In genomic region chr10:78185381-78185725, GRCm38 (mm10) we compare ENCODE assay signal across 8 mouse cellular contexts. TPM values are rescaled to one million over a fixed set of nuclear protein-coding genes. Genes with fewer than 3 reads are reported as not detected.
DNase-seq lines count a peak whose midpoint lies in the region; ATAC-seq lines count a peak whose summit lies in the region.

No protein-coding gene starts in this region.

- 17% methylated on average over 9 of the region's 9 CpGs for WGBS in kidney, embryonic 14.5 days
- WGBS in hindbrain, embryonic 16.5 days = 21% methylated on average over 9 of the region's 9 CpGs
- 25% methylated on average over 9 of the region's 9 CpGs for WGBS in midbrain, embryonic 13.5 days

- H3K27ac ChIP-seq in kidney, embryonic 14.5 days (ENCODE audit: low read depth, low read length) = peak overlapping the region; percentile 57; the same call in 1 of the 2 replicates
- peak overlapping the region; percentile 71 for H3K27ac ChIP-seq in hindbrain, embryonic 16.5 days (ENCODE audit: low read depth, low read length)
- peak overlapping the region; percentile 74; the same call in 1 of the 2 replicates for H3K27ac ChIP-seq in midbrain, embryonic 13.5 days

- peak; percentile 45 for ATAC-seq in kidney, embryonic 14.5 days (ENCODE audit: low FRiP score, low TSS enrichment)
- peak; percentile 46 for ATAC-seq in common myeloid progenitor, adult 5-6 weeks (replicated peaks; ENCODE audit: low read depth, poor library complexity, severe bottlenecking)
- ATAC-seq in hindbrain, embryonic 16.5 days = peak; percentile 63
- ATAC-seq in midbrain, embryonic 13.5 days = peak; percentile 67

- peak overlapping the region; percentile 75 for H3K4me2 ChIP-seq in kidney, embryonic 14.5 days (replicated peaks; ENCODE audit: low read depth, low read length)
- H3K4me2 ChIP-seq in hindbrain, embryonic 16.5 days (ENCODE audit: low read length) = peak overlapping the region; percentile 84
- peak overlapping the region; percentile 97 for H3K4me2 ChIP-seq in midbrain, embryonic 13.5 days (replicated peaks)

- H3K9me3 ChIP-seq in kidney, embryonic 14.5 days (ENCODE audit: control insufficient read depth, low read length) = no peaks in the 10 kb centered on the region
- no peaks in the 10 kb centered on the region for H3K9me3 ChIP-seq in hindbrain, embryonic 16.5 days (ENCODE audit: control insufficient read depth, low read length)
- no peaks in the 10 kb centered on the region for H3K9me3 ChIP-seq in midbrain, embryonic 13.5 days

- H3K27me3 ChIP-seq in kidney, embryonic 14.5 days (ENCODE audit: control insufficient read depth, insufficient read depth, low read length) = no peaks in the 10 kb centered on the region
- no peaks in the 10 kb centered on the region for H3K27me3 ChIP-seq in hindbrain, embryonic 16.5 days (replicated peaks; ENCODE audit: control insufficient read depth, insufficient read depth, low read length)
- H3K27me3 ChIP-seq in midbrain, embryonic 13.5 days = no peaks in the 10 kb centered on the region

- peak overlapping the region; percentile 68; the same call in 1 of the 2 replicates for H3K9ac ChIP-seq in kidney, embryonic 14.5 days (ENCODE audit: low read depth, low read length)
- peak overlapping the region; percentile 38; the same call in 1 of the 2 replicates for H3K9ac ChIP-seq in hindbrain, embryonic 16.5 days (ENCODE audit: low read depth, low read length)
- H3K9ac ChIP-seq in midbrain, embryonic 13.5 days (replicated peaks) = peak overlapping the region; percentile 1; the same call in 1 of the 2 replicates

- H3K4me3 ChIP-seq in kidney, embryonic 14.5 days (ENCODE audit: low read length) = peak overlapping the region; percentile 79
- peak overlapping the region; percentile 53 for H3K4me3 ChIP-seq in hindbrain, embryonic 16.5 days (ENCODE audit: low read length)
- H3K4me3 ChIP-seq in midbrain, embryonic 13.5 days (replicated peaks) = peak overlapping the region; percentile 82

- no peak for DNase-seq in kidney, postnatal 10 days
- no peak for DNase-seq in adrenal gland, postnatal 10 days
- no peak for DNase-seq in left cerebral cortex, adult 18-20 months (ENCODE audit: low spot score in 2 of 2)
- no peak for DNase-seq in cerebellum, postnatal 36 days

- 0 out of 2 replicates have a peak, but pooled peaks cover 9% of the 10 kb centered on the region for H3K4me1 ChIP-seq in kidney, embryonic 14.5 days (ENCODE audit: control insufficient read depth, insufficient read depth, low read length)
- peaks cover 16% of the 10 kb centered on the region for H3K4me1 ChIP-seq in hindbrain, embryonic 16.5 days (ENCODE audit: control insufficient read depth, insufficient read depth, low read depth, low read length)
- H3K4me1 ChIP-seq in midbrain, embryonic 13.5 days (replicated peaks) = peaks cover 18% of the 10 kb centered on the region

- H3K36me3 ChIP-seq in kidney, embryonic 14.5 days (ENCODE audit: control insufficient read depth, insufficient read depth, low read length) = peaks cover 60% of the 10 kb centered on the region
- H3K36me3 ChIP-seq in hindbrain, embryonic 16.5 days (ENCODE audit: control insufficient read depth, insufficient read depth, low read length) = peaks cover 42% of the 10 kb centered on the region
- H3K36me3 ChIP-seq in midbrain, embryonic 13.5 days = peaks cover 64% of the 10 kb centered on the region

RNA-seq across cellular contexts. Expression of gene Pwp2, which starts 0.4 kb away (rescaled TPM):
- polyA plus RNA-seq in kidney, embryonic 14.5 days (2014; fragmentation: Nextera tagmentation; extraction: Ambion mirVana) = 10.4 and 19.9 TPM in 2 replicates
- total RNA-seq in common myeloid progenitor, adult 5-6 weeks (2017) = 29.2 and 32.2 TPM in 2 replicates
- 15.9 and 17.0 TPM in 2 replicates for polyA plus RNA-seq in hindbrain, embryonic 16.5 days (2015; fragmentation: Nextera tagmentation; extraction: Ambion mirVana)
- 16.8 and 18.1 TPM in 2 replicates for polyA plus RNA-seq in midbrain, embryonic 13.5 days (2015; fragmentation: Nextera tagmentation; extraction: Ambion mirVana)
- 10 to 100 TPM; 13.2 to 14.9 TPM for total RNA-seq in adrenal gland, postnatal 10 days (2021)
- 10 to 100 TPM; 19.2 to 19.6 TPM for total RNA-seq in left cerebral cortex, adult 18-20 months (2021)

RNA-seq across cellular contexts. Expression of gene D10Jhu81e, which starts 15.8 kb away (rescaled TPM):
- polyA plus RNA-seq in kidney, embryonic 14.5 days (2014; fragmentation: Nextera tagmentation; extraction: Ambion mirVana) = 16.3 and 85.4 TPM in 2 replicates
- total RNA-seq in common myeloid progenitor, adult 5-6 weeks (2017) = 84.9 and 97.8 TPM in 2 replicates
- 31.8 and 35.4 TPM in 2 replicates for polyA plus RNA-seq in hindbrain, embryonic 16.5 days (2015; fragmentation: Nextera tagmentation; extraction: Ambion mirVana)
- 20.3 and 22.7 TPM in 2 replicates for polyA plus RNA-seq in midbrain, embryonic 13.5 days (2015; fragmentation: Nextera tagmentation; extraction: Ambion mirVana)
- 100 to 1,000 TPM; 253 to 281 TPM for total RNA-seq in adrenal gland, postnatal 10 days (2021)
- total RNA-seq in left cerebral cortex, adult 18-20 months (2021) = 100 to 1,000 TPM; 112 to 114 TPM

RNA-seq across cellular contexts. Expression of gene Trappc10, which starts 59.1 kb away (rescaled TPM):
- 16.3 and 22.2 TPM in 2 replicates for polyA plus RNA-seq in kidney, embryonic 14.5 days (2014; fragmentation: Nextera tagmentation; extraction: Ambion mirVana)
- total RNA-seq in common myeloid progenitor, adult 5-6 weeks (2017) = 27.8 and 29.0 TPM in 2 replicates
- polyA plus RNA-seq in hindbrain, embryonic 16.5 days (2015; fragmentation: Nextera tagmentation; extraction: Ambion mirVana) = 11.3 and 21.5 TPM in 2 replicates
- 21.3 and 26.7 TPM in 2 replicates for polyA plus RNA-seq in midbrain, embryonic 13.5 days (2015; fragmentation: Nextera tagmentation; extraction: Ambion mirVana)
- 10 to 100 TPM; 44.3 to 53.2 TPM for total RNA-seq in adrenal gland, postnatal 10 days (2021)
- total RNA-seq in left cerebral cortex, adult 18-20 months (2021) = 10 to 100 TPM; 84.4 to 85.7 TPM

Comparison
In these comparisons a context has a peak if more than half of its experiments do, and no peak if none do; other contexts are left out.
1. H3K9ac ChIP-seq: peak in every context shown above with its lines; median percentile 68 in kidney, embryonic 14.5 days; 38 in hindbrain, embryonic 16.5 days; 1 in midbrain, embryonic 13.5 days.